Mouse (Mus musculus): Measurements from ENCODE around the gene Pax6. TPM values are rescaled to one million over a fixed set of nuclear protein-coding genes. Genes with fewer than 3 reads are reported as not detected.

Gene Pax6
- polyA plus RNA-seq, 1 experiment from 2014 or later = 0.09 TPM

- no peak for ATAC-seq (ENCODE audit: extremely low read depth, insufficient number of reproducible peaks, low FRiP score, low TSS enrichment)
- WGBS = 2% methylated on average over 7 of the region's 7 CpGs
- H3K27me3 ChIP-seq (replicated peaks) = peaks cover 100% of the 10 kb centered on the region
- no peak overlapping the region for H3K4me2 ChIP-seq
- no peaks in the 10 kb centered on the region for H3K9me3 ChIP-seq
- no peaks in the 10 kb centered on the region for H3K36me3 ChIP-seq
- H3K27ac ChIP-seq (replicated peaks) = no peak overlapping the region
- H3K9ac ChIP-seq = no peak overlapping the region
- H3K4me1 ChIP-seq = peaks cover 28% of the 10 kb centered on the region
- H3K4me3 ChIP-seq = no peak overlapping the region
Measured at GRCm38 (mm10) chr2:105678880-105679321, 10.2 kb downstream of the Pax6 start.

GRCm38 (mm10) chr2:105679331-105679730, 10.6 kb downstream of the Pax6 start:
- Histone ChIP-seq H3K9ac (no peak overlapping the region), H3K4me2 (no peak overlapping the region), H3K4me3 (no peak overlapping the region), H3K27ac (replicated peaks) (no peak overlapping the region), H3K9me3 (no peaks in the 10 kb centered on the region), H3K27me3 (replicated peaks) (peaks cover 100% of the 10 kb centered on the region), H3K4me1 (peaks cover 24% of the 10 kb centered on the region), H3K36me3 (no peaks in the 10 kb centered on the region)
- WGBS = 8% methylated on average over 2 of the region's 2 CpGs
- ATAC-seq (ENCODE audit: extremely low read depth, insufficient number of reproducible peaks, low FRiP score, low TSS enrichment) = no peak

- Histone ChIP-seq H3K36me3 (no peaks in the 10 kb centered on the region), H3K9ac (no peak overlapping the region), H3K9me3 (no peaks in the 10 kb centered on the region), H3K4me3 (no peak overlapping the region), H3K4me1 (peaks cover 14% of the 10 kb centered on the region), H3K27ac (replicated peaks) (no peak overlapping the region), H3K4me2 (no peak overlapping the region), H3K27me3 (replicated peaks) (peaks cover 99% of the 10 kb centered on the region)
- WGBS = 1% methylated on average over 22 of the region's 24 CpGs
- ATAC-seq (ENCODE audit: extremely low read depth, insufficient number of reproducible peaks, low FRiP score, low TSS enrichment) = no peak; the same call in 1 of the 2 replicates
Measured at GRCm38 (mm10) chr2:105680146-105680998, 11.7 kb downstream of the Pax6 start.

GRCm38 (mm10) chr2:105680999-105681710, 12.5 kb downstream of the Pax6 start:
- no peak overlapping the region for H3K27ac ChIP-seq (replicated peaks)
- WGBS = 4% methylated on average over 30 of the region's 30 CpGs
- no peak overlapping the region for H3K9ac ChIP-seq
- H3K27me3 ChIP-seq (replicated peaks) = peaks cover 99% of the 10 kb centered on the region
- no peak for ATAC-seq (ENCODE audit: extremely low read depth, insufficient number of reproducible peaks, low FRiP score, low TSS enrichment)
- no peak overlapping the region for H3K4me3 ChIP-seq
- H3K4me1 ChIP-seq = peaks cover 6% of the 10 kb centered on the region
- no peaks in the 10 kb centered on the region for H3K36me3 ChIP-seq
- H3K9me3 ChIP-seq = no peaks in the 10 kb centered on the region
- H3K4me2 ChIP-seq = no peak overlapping the region

- Histone ChIP-seq H3K9ac (no peak overlapping the region), H3K4me1 (0 out of 2 replicates have a peak, but pooled peaks cover under 1% of the 10 kb centered on the region), H3K27me3 (replicated peaks) (peaks cover 99% of the 10 kb centered on the region), H3K27ac (replicated peaks) (no peak overlapping the region), H3K4me3 (peak overlapping the region; percentile 18), H3K36me3 (no peaks in the 10 kb centered on the region), H3K9me3 (no peaks in the 10 kb centered on the region), H3K4me2 (peak overlapping the region; percentile 30)
- WGBS = under 1% methylated on average over 23 of the region's 23 CpGs
- no peak for ATAC-seq (ENCODE audit: extremely low read depth, insufficient number of reproducible peaks, low FRiP score, low TSS enrichment)
Measured at GRCm38 (mm10) chr2:105682011-105682501, 13.4 kb downstream of the Pax6 start.

- H3K27ac ChIP-seq (replicated peaks) = no peak overlapping the region
- H3K4me1 ChIP-seq = peaks cover 8% of the 10 kb centered on the region
- H3K4me3 ChIP-seq = 0 out of 2 replicates have a peak overlapping the region, but pooled peaks have one; percentile 18
- no peak overlapping the region for H3K9ac ChIP-seq
- peaks cover 99% of the 10 kb centered on the region for H3K27me3 ChIP-seq (replicated peaks)
- H3K36me3 ChIP-seq = no peaks in the 10 kb centered on the region
- no peak for ATAC-seq (ENCODE audit: extremely low read depth, insufficient number of reproducible peaks, low FRiP score, low TSS enrichment)
- H3K9me3 ChIP-seq = no peaks in the 10 kb centered on the region
- WGBS = 2% methylated on average over 21 of the region's 21 CpGs
- H3K4me2 ChIP-seq = peak overlapping the region; percentile 30
Measured at GRCm38 (mm10) chr2:105682634-105683351, 14.1 kb downstream of the Pax6 start.

GRCm38 (mm10) chr2:105683771-105684410, 15.2 kb downstream of the Pax6 start:
- Histone ChIP-seq H3K4me1 (peaks cover 19% of the 10 kb centered on the region), H3K4me3 (no peak overlapping the region), H3K9me3 (no peaks in the 10 kb centered on the region), H3K27ac (replicated peaks) (no peak overlapping the region), H3K27me3 (replicated peaks) (peaks cover 99% of the 10 kb centered on the region), H3K9ac (no peak overlapping the region), H3K36me3 (no peaks in the 10 kb centered on the region), H3K4me2 (no peak overlapping the region)
- 2% methylated on average over 22 of the region's 22 CpGs for WGBS
- no peak for ATAC-seq (ENCODE audit: extremely low read depth, insufficient number of reproducible peaks, low FRiP score, low TSS enrichment)

GRCm38 (mm10) chr2:105684991-105685650, 16.4 kb downstream of the Pax6 start:
- Histone ChIP-seq H3K27me3 (replicated peaks) (peaks cover 99% of the 10 kb centered on the region), H3K27ac (replicated peaks) (no peak overlapping the region), H3K36me3 (no peaks in the 10 kb centered on the region), H3K4me1 (peaks cover 30% of the 10 kb centered on the region), H3K9ac (no peak overlapping the region), H3K9me3 (no peaks in the 10 kb centered on the region), H3K4me2 (no peak overlapping the region), H3K4me3 (no peak overlapping the region)
- whole genome bisulfite sequencing = 5% methylated on average over 11 of the region's 11 CpGs
- no peak for ATAC-seq (ENCODE audit: extremely low read depth, insufficient number of reproducible peaks, low FRiP score, low TSS enrichment)

- Histone ChIP-seq H3K36me3 (no peaks in the 10 kb centered on the region), H3K9ac (no peak overlapping the region), H3K4me2 (no peak overlapping the region), H3K4me3 (no peak overlapping the region), H3K9me3 (no peaks in the 10 kb centered on the region), H3K27me3 (replicated peaks) (peaks cover 99% of the 10 kb centered on the region), H3K27ac (replicated peaks) (no peak overlapping the region), H3K4me1 (peaks cover 30% of the 10 kb centered on the region)
- WGBS = 6% methylated on average over 11 of the region's 11 CpGs
- no peak for ATAC-seq (ENCODE audit: extremely low read depth, insufficient number of reproducible peaks, low FRiP score, low TSS enrichment)
Measured at GRCm38 (mm10) chr2:105685651-105686050, 17.0 kb downstream of the Pax6 start.
